Mouse (Mus musculus) spleen, adult 2 months (tissue): ENCODE measurements at regions not wholly inside any gene's neighbourhood (a gene's known extent, or its start where the extent isn't known, plus 50 kb on each side); places are given as distances from the start of the nearest gene placed in this dataset.

Experiments used
- DNase-seq, 2 experiments: peaks; one replicate each; pipeline versions ENCODE4 v3.0.0 to v3.0.0-alpha.2; 2012 to 2021; ENCODE audit warnings: low spot score in 2 of 2, low read depth in 1 of 2
- H3K27ac ChIP-seq: fragments of 200-500 bp; 2 replicates; pipeline ENCODE4 v1.5.1; 2012; ENCODE audit warnings: low read length, inconsistent platforms; ENCODE audit not compliant: insufficient read depth
- H3K27me3 ChIP-seq: fragments of 200-500 bp; 2 replicates; pipeline ENCODE4 v1.6.1; 2012; ENCODE audit warnings: mild to moderate bottlenecking, moderate library complexity, low read length, inconsistent platforms; ENCODE audit not compliant: control insufficient read depth, insufficient read depth
- H3K36me3 ChIP-seq: fragments of 200-500 bp; 2 replicates; pipeline ENCODE4 v1.6.1; 2012; ENCODE audit warnings: mild to moderate bottlenecking, low read length, inconsistent platforms; ENCODE audit not compliant: control insufficient read depth, insufficient read depth
- H3K4me1 ChIP-seq: fragments of 200-500 bp; 2 replicates; pipeline ENCODE4 v1.6.1; 2011; ENCODE audit warnings: inconsistent platforms; ENCODE audit not compliant: control insufficient read depth, insufficient read depth, insufficient read length
- H3K4me3 ChIP-seq: fragments of 200-500 bp; 2 replicates; pipeline ENCODE4 v1.5.1; 2011; ENCODE audit warnings: mild to moderate bottlenecking, inconsistent platforms; ENCODE audit not compliant: insufficient read depth, insufficient read length; ENCODE audit errors: extremely low read depth
- CTCF ChIP-seq: fragments of 200-500 bp; IDR thresholded peaks from 2 replicates; pipeline ENCODE4 v1.5.1; 2011; ENCODE audit warnings: mild to moderate bottlenecking, inconsistent platforms; ENCODE audit not compliant: insufficient read depth, insufficient read length, insufficient replicate concordance; ENCODE audit errors: extremely low read depth
- POLR2A ChIP-seq: fragments of 200-500 bp; IDR thresholded peaks from 2 replicates; pipeline ENCODE4 v1.6.1; 2011; ENCODE audit warnings: low read depth, low read length, inconsistent platforms
- WGBS: fragments of 180-500 bp; shearing (Covaris S2); methylation state at CpG from one replicate; pipeline ENCODE4 v1.1.7; 2018; 5-methylcytosine and 5-hydroxymethylcytosine counted together

- Histone ChIP-seq H3K4me3 (no peak overlapping the region), H3K4me1 (peaks cover 49% of the 10 kb centered on the region; the same call in 1 of the 2 replicates), H3K27ac (no peak overlapping the region), H3K27me3 (no peaks in the 10 kb centered on the region), H3K36me3 (no peaks in the 10 kb centered on the region)
- no peak for TF ChIP-seq POLR2A
- WGBS = 9% methylated on average over 3 of the region's 3 CpGs
- no peak for DNase-seq
Observed at GRCm38 (mm10) chr9:61055392-61055791, 261.1 kb downstream of the Uaca start.

DNA sequence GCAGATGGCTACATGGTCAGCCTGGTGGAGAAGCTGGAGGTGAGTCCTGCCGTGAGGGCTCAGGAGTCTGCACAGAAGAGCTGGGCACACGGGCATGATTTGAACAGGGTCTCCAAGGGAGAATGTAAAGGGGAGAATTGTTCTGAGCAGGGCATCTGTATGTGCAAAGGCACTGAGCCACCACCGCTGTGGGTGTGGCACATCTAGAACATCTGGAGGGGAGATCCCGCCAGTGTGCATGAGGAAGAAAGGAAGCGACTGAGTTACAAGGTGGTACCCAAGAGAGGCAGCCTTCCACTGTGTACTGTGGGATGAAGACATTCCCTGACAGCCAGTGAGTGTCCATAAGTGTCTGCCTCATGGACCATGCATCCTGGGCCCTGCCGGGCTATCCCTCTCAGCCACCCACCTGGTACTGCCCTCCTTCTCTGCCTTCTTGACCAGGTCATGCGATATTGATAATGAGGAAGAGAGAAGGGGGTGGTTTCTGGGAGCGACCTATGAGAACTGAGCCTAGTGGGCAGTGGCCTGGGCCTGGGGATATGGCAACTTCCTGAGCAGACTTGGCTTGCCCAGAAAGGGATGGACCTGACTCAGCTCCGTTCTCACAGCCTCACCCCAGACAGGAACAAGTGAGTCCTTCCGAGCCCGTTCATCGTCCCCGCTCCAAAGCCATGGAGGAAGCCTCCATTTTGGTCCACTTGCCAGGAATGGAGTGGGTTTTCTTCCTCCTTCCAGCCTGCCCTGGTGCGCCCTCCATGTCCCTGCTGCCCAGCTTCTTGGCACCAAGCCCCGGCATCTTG lies 261.8 kb downstream of the Uaca start:
- Histone ChIP-seq H3K4me1 (peaks cover 49% of the 10 kb centered on the region; the same call in 1 of the 2 replicates), H3K4me3 (no peak overlapping the region), H3K27ac (no peak overlapping the region), H3K36me3 (no peaks in the 10 kb centered on the region), H3K27me3 (no peaks in the 10 kb centered on the region)
- WGBS = 20% methylated on average over 15 of the region's 15 CpGs
- DNase-seq = no peak
- no peak for TF ChIP-seq POLR2A

DNA sequence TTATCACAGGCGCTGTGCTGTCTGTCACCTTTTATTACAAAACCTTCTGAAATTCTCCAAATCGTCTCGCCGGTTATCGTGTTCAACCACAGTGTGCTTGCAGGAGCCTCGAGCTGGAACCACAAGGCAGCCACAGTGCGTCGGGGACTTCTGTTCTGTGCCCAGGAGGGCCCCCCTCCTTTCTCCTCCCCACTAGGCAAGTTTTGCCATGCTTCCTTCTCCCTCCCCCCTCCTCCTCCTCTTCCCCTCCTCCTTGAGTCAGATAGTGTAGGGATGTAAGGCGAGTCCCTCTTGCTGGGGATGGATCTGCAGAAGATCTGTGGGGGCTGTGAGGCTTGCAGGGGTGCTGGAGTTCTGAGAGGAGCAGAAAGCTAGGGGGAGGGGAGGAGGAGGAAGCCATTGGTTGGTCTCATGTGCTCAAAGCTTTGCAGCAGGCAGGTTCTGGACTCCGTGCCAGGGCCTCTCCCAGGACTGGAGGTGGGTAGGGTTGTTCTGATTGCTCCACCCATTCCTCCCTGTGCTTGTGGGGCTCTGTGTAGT lies 262.5 kb downstream of the Uaca start:
- Histone ChIP-seq H3K27ac (no peak overlapping the region), H3K4me1 (peaks cover 49% of the 10 kb centered on the region; the same call in 1 of the 2 replicates), H3K36me3 (no peaks in the 10 kb centered on the region), H3K27me3 (no peaks in the 10 kb centered on the region), H3K4me3 (no peak overlapping the region)
- 2% methylated on average over 10 of the region's 10 CpGs for WGBS
- TF ChIP-seq POLR2A (no peak), CTCF (no peak)
- peak in 1 of 2 experiments; percentile 50 for DNase-seq

- peaks cover 36% of the 10 kb centered on the region; the same call in 1 of the 2 replicates for H3K4me1 ChIP-seq
Observed at GRCm38 (mm10) chr9:61059225-61059624, 264.9 kb downstream of the Uaca start.

DNA sequence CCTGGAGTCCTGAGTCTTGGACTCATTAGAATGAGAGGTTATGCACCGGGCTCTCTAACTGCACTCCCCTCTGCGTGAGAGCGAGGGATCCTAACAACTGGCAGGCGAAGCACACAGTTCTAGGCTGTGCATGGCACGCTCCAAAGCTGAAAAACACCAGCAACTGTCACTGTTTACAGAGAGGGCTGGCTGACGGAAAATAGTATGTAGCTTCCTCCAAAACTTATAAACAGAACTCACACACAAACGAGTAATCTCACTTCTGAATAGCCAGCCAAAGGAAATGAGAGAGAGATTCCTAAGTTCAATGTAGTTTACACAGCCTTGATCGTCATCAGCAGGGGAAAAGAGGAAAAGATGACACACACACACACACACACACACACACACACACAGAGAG lies 266.6 kb downstream of the Uaca start:
- WGBS = 60% methylated on average over 8 of the region's 8 CpGs
- H3K27ac ChIP-seq = no peak overlapping the region
- peaks cover 22% of the 10 kb centered on the region; the same call in 1 of the 2 replicates for H3K4me1 ChIP-seq
- no peak for TF ChIP-seq POLR2A
- no peak for TF ChIP-seq CTCF
- no peaks in the 10 kb centered on the region for H3K36me3 ChIP-seq
- no peak for DNase-seq
- H3K4me3 ChIP-seq = no peak overlapping the region
- no peaks in the 10 kb centered on the region for H3K27me3 ChIP-seq

More at GRCm38 (mm10) chr9:61059225-61059624, 264.9 kb downstream of the Uaca start:
- DNase-seq = no peak
- Histone ChIP-seq H3K27ac (no peak overlapping the region), H3K36me3 (no peaks in the 10 kb centered on the region), H3K4me3 (no peak overlapping the region), H3K27me3 (no peaks in the 10 kb centered on the region)
- no peak for TF ChIP-seq POLR2A
- no peak for TF ChIP-seq CTCF

GRCm38 (mm10) chr9:61064714-61065305 lies 270.5 kb downstream of the Uaca start:
- WGBS = 69% methylated on average over 8 of the region's 8 CpGs
- H3K27me3 ChIP-seq = no peaks in the 10 kb centered on the region
- no peak for DNase-seq
- TF ChIP-seq POLR2A = no peak
- TF ChIP-seq CTCF = no peak
- no peak overlapping the region for H3K4me3 ChIP-seq
- H3K36me3 ChIP-seq = no peaks in the 10 kb centered on the region
- no peak overlapping the region for H3K27ac ChIP-seq
- H3K4me1 ChIP-seq = no peaks in the 10 kb centered on the region
